In the genomic region with DNA sequence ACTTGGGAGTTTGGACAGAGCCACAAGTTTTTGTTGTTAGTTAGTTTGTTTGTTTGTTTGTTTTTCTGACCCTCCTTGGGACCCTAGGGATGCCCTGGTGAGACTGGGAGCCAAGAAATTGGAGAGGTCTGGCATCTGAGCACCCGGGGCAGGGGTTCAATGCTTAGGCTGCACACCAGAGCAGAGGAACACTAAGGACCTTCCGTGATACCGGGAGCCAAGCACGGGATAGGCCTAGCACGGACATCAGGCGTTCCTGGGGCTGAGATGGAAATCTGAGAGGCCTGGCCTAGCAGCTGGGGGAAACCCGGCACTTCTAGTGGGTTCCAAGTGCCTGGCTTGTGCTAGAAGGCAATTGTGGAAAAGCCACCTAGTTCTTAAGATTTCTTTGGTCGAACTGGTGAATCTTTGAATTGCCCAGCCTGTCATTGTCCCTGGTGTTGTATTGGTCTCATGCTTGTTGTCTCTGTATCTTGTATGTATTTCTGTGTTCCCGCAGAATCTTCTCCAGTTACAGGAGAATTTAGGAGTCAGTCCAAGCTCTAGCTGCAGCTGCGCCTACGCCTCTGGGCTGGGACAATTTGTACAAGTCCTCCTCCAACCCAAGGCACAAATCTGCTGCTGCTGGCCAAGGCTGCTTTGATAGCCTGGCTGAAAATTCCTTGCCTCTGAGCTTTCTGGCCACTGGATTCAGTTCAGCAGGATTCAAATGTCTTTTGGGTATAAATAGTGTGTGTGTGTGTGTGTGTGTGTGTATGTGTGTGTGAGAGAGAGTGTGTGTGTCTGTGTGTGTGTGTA, we compare ENCODE assay signal across 9 mouse cellular contexts. TPM values are rescaled to one million over a fixed set of nuclear protein-coding genes. Genes with fewer than 3 reads are reported as not detected.
DNase-seq lines count a peak whose midpoint lies in the region; ATAC-seq and TF ChIP-seq lines count a peak whose summit lies in the region.
"Had no signal": no experiment of that assay in that cellular context is flagged by ENCODE, and none has a peak within 500 bp of the region (broad histone marks: within the 10 kb centered on the region; RNA-seq: fewer than 3 reads in every experiment).

No protein-coding gene starts in this region.

- H3K27me3 ChIP-seq in stomach, postnatal 0 days (ENCODE audit: control insufficient read depth, insufficient read depth, low read length) = no peaks in the 10 kb centered on the region
- H3K27me3 ChIP-seq in midbrain, embryonic 13.5 days = no peaks in the 10 kb centered on the region

- no peaks in the 10 kb centered on the region for H3K4me1 ChIP-seq in stomach, postnatal 0 days (replicated peaks; ENCODE audit: control insufficient read depth, insufficient read depth)
- H3K4me1 ChIP-seq in midbrain, embryonic 13.5 days (replicated peaks) = no peaks in the 10 kb centered on the region

- no peak overlapping the region for H3K4me2 ChIP-seq in stomach, postnatal 0 days (replicated peaks; ENCODE audit: low read depth)
- no peak overlapping the region for H3K4me2 ChIP-seq in midbrain, embryonic 13.5 days (replicated peaks)

- peak; percentile 37 for DNase-seq in ovary, adult 18-20 months (ENCODE audit: low spot score)
- DNase-seq in ovary, postnatal 10 days (ENCODE audit: low spot score) = no peak
- DNase-seq in gastrocnemius, postnatal 10 days = peak; percentile 53
- DNase-seq in layer of hippocampus, adult 9-11 months = peak; percentile 72
- DNase-seq in stomach, postnatal 0 days (ENCODE audit: low spot score) = no peak
- no peak for DNase-seq in B cell, adult 2 months
- DNase-seq in thymus, postnatal 0 days (ENCODE audit: low spot score) = no peak

- no peaks in the 10 kb centered on the region for H3K9me3 ChIP-seq in stomach, postnatal 0 days (ENCODE audit: control insufficient read depth, low read length)
- H3K9me3 ChIP-seq in midbrain, embryonic 13.5 days = no peaks in the 10 kb centered on the region

- H3K9ac ChIP-seq in stomach, postnatal 0 days (ENCODE audit: low read length) = no peak overlapping the region
- H3K9ac ChIP-seq in midbrain, embryonic 13.5 days (replicated peaks) = no peak overlapping the region

- TF ChIP-seq CTCF in stomach, postnatal 0 days (IDR thresholded peaks at IDR 0.05; ENCODE audit: low read depth) = no peak

- 58% methylated on average over 11 of the region's 11 CpGs for WGBS in stomach, postnatal 0 days
- 87% methylated on average over 11 of the region's 11 CpGs for WGBS in midbrain, embryonic 13.5 days

- H3K4me3 ChIP-seq in stomach, postnatal 0 days (ENCODE audit: low read depth, low read length) = no peak overlapping the region
- no peak overlapping the region for H3K4me3 ChIP-seq in midbrain, embryonic 13.5 days (replicated peaks)

- no peaks in the 10 kb centered on the region for H3K36me3 ChIP-seq in stomach, postnatal 0 days (ENCODE audit: control insufficient read depth, insufficient read depth, low read length)
- H3K36me3 ChIP-seq in midbrain, embryonic 13.5 days = peaks cover 7% of the 10 kb centered on the region; the same call in 1 of the 2 replicates

- H3K27ac ChIP-seq in stomach, postnatal 0 days (replicated peaks) = peak overlapping the region; percentile 76
- no peak overlapping the region for H3K27ac ChIP-seq in midbrain, embryonic 13.5 days

- ATAC-seq in stomach, postnatal 0 days (ENCODE audit: low FRiP score, low TSS enrichment) = peak; percentile 45; the same call in 1 of the 2 replicates
- no peak for ATAC-seq in midbrain, embryonic 13.5 days

- TF ChIP-seq EP300 in stomach, postnatal 0 days (optimal IDR thresholded peaks at IDR 0.05) = no peak

RNA-seq across cellular contexts. Expression of gene Gabrr2, which starts 4.7 kb away (rescaled TPM):
- 1 to 10 TPM; 2.2 to 8.1 TPM for total RNA-seq in gastrocnemius, postnatal 10 days (2021)
- 0.05 and 0.12 TPM in 2 replicates for polyA plus RNA-seq in stomach, postnatal 0 days (2015; fragmentation: Nextera tagmentation; extraction: Ambion mirVana)
- polyA plus RNA-seq in thymus, postnatal 0 days (2015; fragmentation: Nextera tagmentation; extraction: Ambion mirVana) = 0.84 and 1.6 TPM in 2 replicates
- polyA plus RNA-seq in midbrain, embryonic 13.5 days (2015; fragmentation: Nextera tagmentation; extraction: Ambion mirVana) = 0.44 and 0.54 TPM in 2 replicates
- polyA plus RNA-seq: neural tube, embryonic 11.5 days had no signal

RNA-seq across cellular contexts. Expression of gene Ube2j1, which starts 26.9 kb away (rescaled TPM):
- 10 to 100 TPM; 60.1 to 66.0 TPM for total RNA-seq in gastrocnemius, postnatal 10 days (2021)
- 35.1 TPM in 2 replicates for polyA plus RNA-seq in stomach, postnatal 0 days (2015; fragmentation: Nextera tagmentation; extraction: Ambion mirVana)
- 38.1 and 43.0 TPM in 2 replicates for polyA plus RNA-seq in thymus, postnatal 0 days (2015; fragmentation: Nextera tagmentation; extraction: Ambion mirVana)
- polyA plus RNA-seq in midbrain, embryonic 13.5 days (2015; fragmentation: Nextera tagmentation; extraction: Ambion mirVana) = 49.0 and 51.1 TPM in 2 replicates

Comparison
In these comparisons a context has a peak if more than half of its experiments do, and no peak if none do; other contexts are left out.
1. DNase-seq: peak in ovary, adult 18-20 months (single experiment), gastrocnemius, postnatal 10 days (single experiment) and layer of hippocampus, adult 9-11 months (single experiment); none in ovary, postnatal 10 days (single experiment), stomach, postnatal 0 days (single experiment), B cell, adult 2 months (0 of 2) and thymus, postnatal 0 days (single experiment).